ENCODE assay signal across 8 mouse cellular contexts in genomic region chr11:76672561-76673384, GRCm38 (mm10). TPM values are rescaled to one million over a fixed set of nuclear protein-coding genes. Genes with fewer than 3 reads are reported as not detected.
A peak's percentile ranks its signal among the peaks of the same experiment; 100 is the strongest.
DNase-seq lines count a peak whose midpoint lies in the region; ATAC-seq and TF ChIP-seq lines count a peak whose summit lies in the region.

No protein-coding gene starts in this region.

- no peak for ATAC-seq in kidney, postnatal 0 days (replicated peaks; ENCODE audit: low FRiP score, low read depth)
- ATAC-seq in hindbrain, embryonic 13.5 days (ENCODE audit: low FRiP score): 0 out of 2 replicates have a peak, but pooled peaks have one; percentile 36
- ATAC-seq in limb, embryonic 15.5 days (ENCODE audit: insufficient number of reproducible peaks, low FRiP score, low TSS enrichment, low read depth): no peak
- no peak for ATAC-seq in stomach, embryonic 15.5 days (ENCODE audit: insufficient read depth, low FRiP score, low read depth)

- peaks cover 35% of the 10 kb centered on the region for H3K27me3 ChIP-seq in kidney, postnatal 0 days (ENCODE audit: insufficient read depth, low read length)
- H3K27me3 ChIP-seq in kidney, adult 2 months (replicated peaks; ENCODE audit: control insufficient read depth, insufficient read depth, low read length): no peaks in the 10 kb centered on the region; the same call in 1 of the 2 replicates
- peaks cover 75% of the 10 kb centered on the region for H3K27me3 ChIP-seq in hindbrain, embryonic 13.5 days
- peaks cover 66% of the 10 kb centered on the region for H3K27me3 ChIP-seq in limb, embryonic 15.5 days
- peaks cover 48% of the 10 kb centered on the region for H3K27me3 ChIP-seq in stomach, embryonic 15.5 days (replicated peaks)

- H3K27ac ChIP-seq in kidney, postnatal 0 days: no peak overlapping the region
- H3K27ac ChIP-seq in kidney, adult 2 months (ENCODE audit: insufficient read depth, low read depth, low read length): no peak overlapping the region
- H3K27ac ChIP-seq in hindbrain, embryonic 13.5 days: no peak overlapping the region
- no peak overlapping the region for H3K27ac ChIP-seq in limb, embryonic 15.5 days
- no peak overlapping the region for H3K27ac ChIP-seq in stomach, embryonic 15.5 days

- H3K9ac ChIP-seq in kidney, postnatal 0 days (ENCODE audit: low read depth, low read length): 0 out of 2 replicates have a peak overlapping the region, but pooled peaks have one; percentile 41
- H3K9ac ChIP-seq in hindbrain, embryonic 13.5 days: peak overlapping the region; percentile 74
- H3K9ac ChIP-seq in limb, embryonic 15.5 days: peak overlapping the region; percentile 37
- no peak overlapping the region for H3K9ac ChIP-seq in stomach, embryonic 15.5 days

- peak overlapping the region; percentile 28 for H3K4me3 ChIP-seq in kidney, postnatal 0 days (replicated peaks; ENCODE audit: low read depth, low read length)
- no peak overlapping the region for H3K4me3 ChIP-seq in kidney, adult 2 months (ENCODE audit: insufficient read depth, low read depth, low read length)
- H3K4me3 ChIP-seq in hindbrain, embryonic 13.5 days: peak overlapping the region; percentile 44
- H3K4me3 ChIP-seq in limb, embryonic 15.5 days: peak overlapping the region; percentile 38
- peak overlapping the region; percentile 20 for H3K4me3 ChIP-seq in stomach, embryonic 15.5 days (replicated peaks)

- WGBS in kidney, postnatal 0 days: 3% methylated on average over 62 of the region's 64 CpGs
- 4% methylated on average over 64 of the region's 64 CpGs for WGBS in kidney, adult 2 months
- 3% methylated on average over 63 of the region's 64 CpGs for WGBS in hindbrain, embryonic 13.5 days
- 3% methylated on average over 64 of the region's 64 CpGs for WGBS in limb, embryonic 15.5 days
- 4% methylated on average over 64 of the region's 64 CpGs for whole genome bisulfite sequencing in stomach, embryonic 15.5 days

- H3K4me2 ChIP-seq in kidney, postnatal 0 days (ENCODE audit: low read length): peak overlapping the region; percentile 59
- peak overlapping the region; percentile 76 for H3K4me2 ChIP-seq in hindbrain, embryonic 13.5 days
- H3K4me2 ChIP-seq in limb, embryonic 15.5 days: peak overlapping the region; percentile 82
- H3K4me2 ChIP-seq in stomach, embryonic 15.5 days: peak overlapping the region; percentile 56

- no peak for TF ChIP-seq POLR2A in kidney, adult 2 months (IDR thresholded peaks at IDR 0.05; ENCODE audit: low read depth, low read length)

- H3K4me1 ChIP-seq in kidney, postnatal 0 days (replicated peaks; ENCODE audit: insufficient read depth, low read length): peaks cover 8% of the 10 kb centered on the region; the same call in 1 of the 2 replicates
- no peaks in the 10 kb centered on the region for H3K4me1 ChIP-seq in kidney, adult 2 months (ENCODE audit: control insufficient read depth, insufficient read depth, low read length)
- H3K4me1 ChIP-seq in hindbrain, embryonic 13.5 days (replicated peaks): peaks cover 13% of the 10 kb centered on the region
- H3K4me1 ChIP-seq in limb, embryonic 15.5 days: peaks cover 17% of the 10 kb centered on the region
- H3K4me1 ChIP-seq in stomach, embryonic 15.5 days: peaks cover 13% of the 10 kb centered on the region; the same call in 1 of the 2 replicates

- H3K36me3 ChIP-seq in kidney, postnatal 0 days (ENCODE audit: insufficient read depth, low read length): no peaks in the 10 kb centered on the region
- no peaks in the 10 kb centered on the region for H3K36me3 ChIP-seq in kidney, adult 2 months (ENCODE audit: control insufficient read depth, insufficient read depth, low read length)
- H3K36me3 ChIP-seq in hindbrain, embryonic 13.5 days: no peaks in the 10 kb centered on the region
- H3K36me3 ChIP-seq in limb, embryonic 15.5 days: no peaks in the 10 kb centered on the region
- no peaks in the 10 kb centered on the region for H3K36me3 ChIP-seq in stomach, embryonic 15.5 days

- TF ChIP-seq CTCF in kidney, postnatal 0 days (IDR thresholded peaks at IDR 0.05; ENCODE audit: low read depth): no peak
- TF ChIP-seq CTCF in kidney, adult 2 months (conservative IDR thresholded peaks at IDR 0.05; ENCODE audit: insufficient read depth, insufficient read length, low read depth, low read length): no peak

- DNase-seq in kidney, postnatal 0 days (ENCODE audit: low spot score): no peak
- no peak for DNase-seq in kidney, adult 2 months
- DNase-seq in cerebellum, adult 9-11 months: peak; percentile 69
- no peak for DNase-seq in lung, postnatal 14 days
- DNase-seq in urinary bladder, postnatal 4 days (ENCODE audit: low spot score in 2 of 2): no peak

- H3K9me3 ChIP-seq in kidney, postnatal 0 days (replicated peaks; ENCODE audit: low read length): no peaks in the 10 kb centered on the region
- H3K9me3 ChIP-seq in hindbrain, embryonic 13.5 days: no peaks in the 10 kb centered on the region
- H3K9me3 ChIP-seq in limb, embryonic 15.5 days: no peaks in the 10 kb centered on the region
- no peaks in the 10 kb centered on the region for H3K9me3 ChIP-seq in stomach, embryonic 15.5 days

RNA-seq across cellular contexts. Expression of gene Bhlha9, which starts 0.5 kb away (rescaled TPM):
- 0.16 TPM in 1 of 2 replicates, not detected in the other for polyA plus RNA-seq in kidney, postnatal 0 days (2015; fragmentation: Nextera tagmentation; extraction: Ambion mirVana)
- polyA plus RNA-seq in kidney, adult 2 months (2012; rRNA removed): not detected in 2 replicates
- polyA plus RNA-seq in hindbrain, embryonic 13.5 days (2015; fragmentation: Nextera tagmentation; extraction: Ambion mirVana): 0.32 and 0.60 TPM in 2 replicates
- 3.2 and 3.3 TPM in 2 replicates for polyA plus RNA-seq in limb, embryonic 15.5 days (2015; fragmentation: Nextera tagmentation; extraction: Ambion mirVana)
- polyA plus RNA-seq in stomach, embryonic 15.5 days (2015; fragmentation: Nextera tagmentation; extraction: Ambion mirVana): 0.28 and 0.32 TPM in 2 replicates

RNA-seq across cellular contexts. Expression of gene Trarg1, which starts 6.8 kb away (rescaled TPM):
- polyA plus RNA-seq in kidney, postnatal 0 days (2015; fragmentation: Nextera tagmentation; extraction: Ambion mirVana): 1.3 TPM in 2 replicates
- 2.8 and 2.9 TPM in 2 replicates for polyA plus RNA-seq in kidney, adult 2 months (2012; rRNA removed)
- polyA plus RNA-seq in hindbrain, embryonic 13.5 days (2015; fragmentation: Nextera tagmentation; extraction: Ambion mirVana): 0.32 and 0.47 TPM in 2 replicates
- polyA plus RNA-seq in limb, embryonic 15.5 days (2015; fragmentation: Nextera tagmentation; extraction: Ambion mirVana): 0.65 and 1.1 TPM in 2 replicates
- 0.61 and 0.89 TPM in 2 replicates for polyA plus RNA-seq in stomach, embryonic 15.5 days (2015; fragmentation: Nextera tagmentation; extraction: Ambion mirVana)

RNA-seq across cellular contexts. Expression of gene Abr, which starts 50.7 kb away (rescaled TPM):
- 27.7 and 30.7 TPM in 2 replicates for polyA plus RNA-seq in kidney, postnatal 0 days (2015; fragmentation: Nextera tagmentation; extraction: Ambion mirVana)
- 33.2 and 40.8 TPM in 2 replicates for polyA plus RNA-seq in kidney, adult 2 months (2012; rRNA removed)
- polyA plus RNA-seq in hindbrain, embryonic 13.5 days (2015; fragmentation: Nextera tagmentation; extraction: Ambion mirVana): 98.2 and 98.3 TPM in 2 replicates
- 31.2 and 31.9 TPM in 2 replicates for polyA plus RNA-seq in limb, embryonic 15.5 days (2015; fragmentation: Nextera tagmentation; extraction: Ambion mirVana)
- 37.4 and 41.8 TPM in 2 replicates for polyA plus RNA-seq in stomach, embryonic 15.5 days (2015; fragmentation: Nextera tagmentation; extraction: Ambion mirVana)
